Mouse (Mus musculus) embryonic facial prominence, embryonic 10.5 days (tissue): ENCODE data around the gene Slc18a2. TPM values are rescaled to one million over a fixed set of nuclear protein-coding genes. Genes with fewer than 3 reads are reported as not detected.

Source experiments
- DNase-seq: peaks from one replicate; pipeline ENCODE4 v3.0.0-alpha.2; 2017; ENCODE audit warnings: low spot score
- H3K27ac ChIP-seq: fragments of 300-500 bp; sonication (generic); replicated peaks from 2 replicates; pipeline ENCODE4 v1.5.1; 2016; ENCODE audit warnings: mild to moderate bottlenecking
- H3K27me3 ChIP-seq: fragments of 300-500 bp; sonication (generic); replicated peaks from 2 replicates; pipeline ENCODE4 v1.6.1; 2016; ENCODE audit warnings: low read depth, mild to moderate bottlenecking; ENCODE audit not compliant: poor library complexity, severe bottlenecking
- H3K36me3 ChIP-seq: fragments of 300-500 bp; sonication (generic); replicated peaks from 2 replicates; pipeline ENCODE4 v1.6.1; 2016; ENCODE audit warnings: mild to moderate bottlenecking, moderate library complexity
- H3K4me1 ChIP-seq: fragments of 300-500 bp; sonication (generic); 2 replicates; pipeline ENCODE4 v1.6.1; 2016
- H3K4me3 ChIP-seq: fragments of 300-500 bp; sonication (generic); 2 replicates; pipeline ENCODE4 v1.5.1; 2016; ENCODE audit warnings: mild to moderate bottlenecking, moderate library complexity
- H3K9me3 ChIP-seq: fragments of 300-500 bp; sonication (generic); 2 replicates; pipeline ENCODE4 v1.6.1; 2016; ENCODE audit warnings: mild to moderate bottlenecking
- WGBS: fragments of 180-500 bp; shearing (Covaris S2); methylation state at CpG from one replicate; pipeline ENCODE4 v1.1.7; 2016; 5-methylcytosine and 5-hydroxymethylcytosine counted together
- polyA plus RNA-seq: library from polyadenylated mRNA; unstranded; fragments of >200 nt; fragmentation: Nextera tagmentation; extraction: Ambion mirVana; gene quantifications from 2 replicates; pipeline ENCODE4 v1.2.1, GENCODE M21; 2016

Slc18a2 gene
- polyA plus RNA-seq, 1 experiment from 2014 or later: 11.2 TPM

DNA sequence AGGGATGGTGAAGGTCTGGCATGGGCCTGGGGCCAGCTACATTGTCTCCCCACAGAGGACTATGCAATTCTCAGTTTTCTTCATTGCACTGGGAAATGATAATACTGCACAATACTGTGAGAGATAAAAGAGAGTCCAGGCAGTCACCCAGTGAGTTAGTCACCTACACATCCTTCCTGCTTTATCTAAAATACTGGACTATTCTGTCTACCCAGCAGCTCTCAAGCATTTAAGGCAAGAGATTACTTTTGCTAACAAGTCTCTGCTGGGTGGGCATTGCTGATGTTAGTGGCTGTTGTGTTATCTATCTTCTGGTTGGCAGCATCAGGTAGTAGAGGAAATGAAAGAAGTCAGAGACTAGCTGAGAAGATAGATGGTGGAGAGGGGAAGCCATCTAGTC is 28.3 kb downstream of the Slc18a2 start:
- Histone ChIP-seq H3K4me1 (no peaks in the 10 kb centered on the region), H3K9me3 (no peaks in the 10 kb centered on the region), H3K27ac (no peak overlapping the region), H3K27me3 (no peaks in the 10 kb centered on the region), H3K36me3 (no peaks in the 10 kb centered on the region), H3K4me3 (no peak overlapping the region)
- no peak for DNase-seq

- Histone ChIP-seq H3K27ac (no peak overlapping the region), H3K36me3 (no peaks in the 10 kb centered on the region), H3K4me1 (no peaks in the 10 kb centered on the region), H3K27me3 (no peaks in the 10 kb centered on the region), H3K4me3 (no peak overlapping the region), H3K9me3 (no peaks in the 10 kb centered on the region)
- 93% methylated on average over 6 of the region's 6 CpGs for WGBS
- DNase-seq: no peak
Observed at GRCm38 (mm10) chr19:59289811-59290210, 29.1 kb downstream of the Slc18a2 start.

GRCm38 (mm10) chr19:59292183-59292839 is 31.6 kb downstream of the Slc18a2 start:
- WGBS: 88% methylated on average over 5 of the region's 5 CpGs
- H3K27me3 ChIP-seq: no peaks in the 10 kb centered on the region
- peaks cover under 1% of the 10 kb centered on the region for H3K36me3 ChIP-seq
- DNase-seq: no peak
- no peak overlapping the region for H3K27ac ChIP-seq
- H3K4me1 ChIP-seq: no peaks in the 10 kb centered on the region
- no peaks in the 10 kb centered on the region for H3K9me3 ChIP-seq
- no peak overlapping the region for H3K4me3 ChIP-seq

DNA sequence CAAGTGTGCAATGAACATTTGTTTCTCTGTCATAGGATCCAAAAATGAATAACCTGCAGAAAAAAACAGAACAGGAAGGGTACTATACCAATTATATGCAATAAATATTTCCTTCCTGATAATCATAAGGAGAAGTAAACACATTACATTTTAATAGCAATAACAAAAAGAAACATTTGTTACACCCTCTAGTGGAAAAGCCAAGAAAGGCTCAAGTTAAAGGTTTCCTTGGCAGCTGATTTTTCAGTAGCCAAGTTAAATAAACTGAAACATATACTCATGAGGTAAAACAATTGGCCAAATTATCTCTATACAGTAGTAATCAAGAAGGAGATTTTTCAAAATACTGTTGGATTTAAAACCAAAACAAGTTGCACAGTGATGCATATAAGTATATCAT is 54.6 kb downstream of the Slc18a2 start:
- Histone ChIP-seq H3K27me3 (no peaks in the 10 kb centered on the region), H3K36me3 (peaks cover 19% of the 10 kb centered on the region), H3K9me3 (no peaks in the 10 kb centered on the region), H3K4me1 (no peaks in the 10 kb centered on the region), H3K4me3 (no peak overlapping the region), H3K27ac (no peak overlapping the region)
- DNase-seq: no peak

- Histone ChIP-seq H3K4me1 (no peaks in the 10 kb centered on the region), H3K9me3 (no peaks in the 10 kb centered on the region), H3K27ac (no peak overlapping the region), H3K27me3 (no peaks in the 10 kb centered on the region), H3K4me3 (no peak overlapping the region), H3K36me3 (peaks cover 21% of the 10 kb centered on the region)
- no peak for DNase-seq
Observed at GRCm38 (mm10) chr19:59316571-59316970, 55.9 kb downstream of the Slc18a2 start.

DNA sequence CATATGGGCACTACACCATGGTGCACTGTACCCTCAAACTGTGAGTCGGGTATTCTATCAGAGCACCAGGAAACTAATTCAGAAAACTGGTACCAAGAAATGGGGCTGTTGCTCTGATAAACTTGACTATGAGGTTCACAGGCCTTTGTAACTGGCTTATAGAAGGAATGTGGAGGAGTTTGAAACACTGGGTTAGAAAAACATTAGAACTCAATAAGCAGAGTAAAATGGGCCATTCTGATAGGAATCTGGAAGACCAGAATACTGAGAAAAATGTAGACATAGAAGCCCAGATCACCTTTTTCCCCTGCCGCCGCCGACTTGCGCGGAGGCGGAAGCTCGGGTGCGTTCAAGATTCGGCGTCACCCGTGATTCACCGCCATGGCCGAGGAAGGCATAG is 61.3 kb downstream of the Slc18a2 start, which contains the start of gene Rps12-ps3:
TSS of gene Rps12-ps3 (plus strand) at position 301 of the 400 bp plus-strand sequence.
- no peaks in the 10 kb centered on the region for H3K27me3 ChIP-seq
- peaks cover 32% of the 10 kb centered on the region for H3K36me3 ChIP-seq
- DNase-seq: no peak
- WGBS: 97% methylated on average over 13 of the region's 14 CpGs
- no peak within 1 kb of the TSS for H3K4me3 ChIP-seq
- H3K4me1 ChIP-seq: no peaks in the 10 kb centered on the region
- no peak within 1 kb of the TSS for H3K27ac ChIP-seq
- no peaks in the 10 kb centered on the region for H3K9me3 ChIP-seq

DNA sequence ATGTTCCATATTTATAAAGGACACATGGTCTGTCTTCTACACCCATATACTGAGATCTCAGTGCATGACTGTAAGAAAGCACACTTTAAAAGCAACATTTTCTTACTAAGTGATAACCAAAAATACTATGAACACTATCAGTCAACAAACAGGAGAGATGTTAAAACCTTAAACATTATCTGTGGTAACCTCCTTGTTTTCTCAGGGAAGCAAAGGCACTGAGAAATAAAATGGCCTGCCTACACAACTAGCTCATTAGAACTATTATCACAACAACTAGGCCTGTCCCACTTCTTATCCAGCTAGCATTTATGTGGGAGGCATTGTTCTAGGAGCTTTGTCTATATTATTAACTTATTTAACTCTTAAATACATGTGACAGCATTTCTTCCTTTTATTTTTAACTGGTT is 70.1 kb downstream of the Slc18a2 start:
- peaks cover 12% of the 10 kb centered on the region for H3K36me3 ChIP-seq
- H3K4me3 ChIP-seq: no peak overlapping the region
- H3K27ac ChIP-seq: no peak overlapping the region
- no peaks in the 10 kb centered on the region for H3K4me1 ChIP-seq
- DNase-seq: no peak
- no peaks in the 10 kb centered on the region for H3K9me3 ChIP-seq
- H3K27me3 ChIP-seq: no peaks in the 10 kb centered on the region

GRCm38 (mm10) chr19:59336655-59337054 is 76.0 kb downstream of the Slc18a2 start:
- H3K36me3 ChIP-seq: peaks cover 17% of the 10 kb centered on the region
- H3K4me3 ChIP-seq: no peak overlapping the region
- 89% methylated on average over 1 of the region's 1 CpGs for WGBS
- H3K27ac ChIP-seq: no peak overlapping the region
- H3K4me1 ChIP-seq: peaks cover 10% of the 10 kb centered on the region
- H3K9me3 ChIP-seq: no peaks in the 10 kb centered on the region
- no peaks in the 10 kb centered on the region for H3K27me3 ChIP-seq
- DNase-seq: no peak

DNA sequence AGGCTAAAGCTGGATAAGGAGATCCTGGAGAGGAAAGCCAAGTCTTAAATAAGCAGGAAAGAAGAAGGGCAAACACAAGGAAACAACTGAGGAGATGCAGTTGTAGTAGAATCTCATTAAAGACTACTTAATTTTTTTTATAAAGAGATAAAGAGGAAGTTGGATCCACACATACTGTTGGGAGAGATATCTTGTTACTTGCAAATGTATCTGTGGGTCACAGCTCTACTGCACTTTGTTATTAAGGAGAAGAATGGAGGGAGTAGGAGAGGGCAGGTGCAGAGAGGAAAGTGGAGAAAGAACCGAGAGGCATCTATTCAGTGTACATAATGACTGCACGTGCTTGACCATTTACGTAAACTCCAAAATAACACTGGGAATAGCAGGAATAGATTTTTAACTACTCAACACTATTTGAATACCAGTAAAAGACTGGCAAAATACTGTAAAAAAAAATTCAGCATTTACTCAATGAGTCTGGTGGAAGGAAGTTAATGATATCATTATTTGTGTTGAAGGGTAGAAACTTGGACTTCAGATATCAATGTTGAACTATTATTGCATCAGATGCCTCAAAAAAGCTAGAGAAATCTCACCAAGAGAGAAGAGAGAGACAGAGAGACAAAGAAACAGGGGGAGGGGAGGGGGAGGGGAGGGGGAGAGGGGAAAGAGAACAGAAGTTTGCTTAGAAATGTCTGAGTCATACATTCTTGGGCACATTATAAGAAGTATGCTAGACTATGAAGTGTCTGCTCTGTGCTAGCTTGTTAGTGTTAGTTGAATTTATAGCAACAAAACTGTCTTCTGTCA is 77.4 kb downstream of the Slc18a2 start:
- WGBS: 88% methylated on average over 3 of the region's 3 CpGs
- DNase-seq: no peak
- Histone ChIP-seq H3K36me3 (peaks cover 15% of the 10 kb centered on the region), H3K4me1 (peaks cover 24% of the 10 kb centered on the region), H3K9me3 (no peaks in the 10 kb centered on the region), H3K4me3 (no peak overlapping the region), H3K27ac (no peak overlapping the region), H3K27me3 (no peaks in the 10 kb centered on the region)

DNA sequence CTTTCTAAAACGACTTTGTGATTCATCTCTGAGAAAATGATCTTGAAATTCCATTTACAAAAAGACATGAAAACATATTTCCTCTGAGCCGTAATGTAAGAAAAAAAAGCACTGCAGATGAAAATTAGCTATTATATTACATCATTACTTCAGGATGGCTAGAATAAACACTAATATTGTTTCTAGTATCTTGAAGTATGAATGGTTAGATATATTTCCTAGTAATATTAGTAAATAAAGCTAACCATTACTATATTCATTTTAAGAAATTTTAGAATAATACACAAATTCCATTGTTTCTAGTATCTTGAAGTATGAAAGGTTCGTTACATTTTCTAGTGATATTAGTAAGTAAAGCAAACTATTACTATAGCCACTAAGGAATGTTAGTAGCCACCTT is 79.2 kb downstream of the Slc18a2 start:
- Histone ChIP-seq H3K36me3 (peaks cover 12% of the 10 kb centered on the region), H3K27me3 (no peaks in the 10 kb centered on the region), H3K27ac (no peak overlapping the region), H3K4me3 (no peak overlapping the region), H3K9me3 (no peaks in the 10 kb centered on the region), H3K4me1 (peaks cover 43% of the 10 kb centered on the region)
- no peak for DNase-seq
- 92% methylated on average over 3 of the region's 3 CpGs for WGBS

DNA sequence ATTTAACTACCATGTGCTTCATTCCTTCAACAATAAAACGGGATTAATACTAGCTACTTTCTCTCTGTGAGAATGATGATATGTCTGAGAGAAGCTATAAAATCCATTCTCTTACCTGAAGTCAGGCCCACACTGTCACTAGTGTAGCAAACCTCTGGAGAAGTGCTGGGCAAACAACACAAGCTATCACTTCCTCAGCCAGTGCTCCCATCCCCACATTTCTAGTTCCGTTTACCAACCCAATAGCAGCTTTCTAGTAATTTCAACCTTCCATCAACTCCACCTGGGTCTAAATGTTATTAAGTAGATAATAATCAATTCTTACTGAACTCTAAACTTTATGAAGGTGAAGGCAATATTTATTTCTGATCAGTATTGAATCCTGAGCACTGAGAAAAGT is 82.3 kb downstream of the Slc18a2 start:
- no peak for DNase-seq
- peaks cover 50% of the 10 kb centered on the region for H3K4me1 ChIP-seq
- peak overlapping the region; percentile 96 for H3K4me3 ChIP-seq
- WGBS: 44% methylated on average over 2 of the region's 2 CpGs
- H3K9me3 ChIP-seq: no peaks in the 10 kb centered on the region
- H3K36me3 ChIP-seq: no peaks in the 10 kb centered on the region
- no peak overlapping the region for H3K27ac ChIP-seq
- H3K27me3 ChIP-seq: no peaks in the 10 kb centered on the region

- Histone ChIP-seq H3K36me3 (no peaks in the 10 kb centered on the region), H3K4me3 (peak overlapping the region; percentile 96), H3K4me1 (peaks cover 50% of the 10 kb centered on the region), H3K27ac (peak overlapping the region; percentile 97), H3K27me3 (no peaks in the 10 kb centered on the region), H3K9me3 (no peaks in the 10 kb centered on the region)
- WGBS: 2% methylated on average over 14 of the region's 14 CpGs
- peak; percentile 45 for DNase-seq
Observed at GRCm38 (mm10) chr19:59344304-59344711, 83.6 kb downstream of the Slc18a2 start.

GRCm38 (mm10) chr19:59345081-59345657 is 84.5 kb downstream of the Slc18a2 start:
- WGBS: under 1% methylated on average over 70 of the region's 70 CpGs
- H3K27ac ChIP-seq: peak overlapping the region; percentile 97
- H3K4me3 ChIP-seq: peak overlapping the region; percentile 96
- peaks cover 50% of the 10 kb centered on the region for H3K4me1 ChIP-seq
- H3K9me3 ChIP-seq: no peaks in the 10 kb centered on the region
- H3K27me3 ChIP-seq: no peaks in the 10 kb centered on the region
- DNase-seq: peak; percentile 78
- H3K36me3 ChIP-seq: no peaks in the 10 kb centered on the region
